Mouse (Mus musculus) ES-Bruce4 (cell line): ENCODE measurements around the gene Actl6b.

Experiments used
- CTCF ChIP-seq: IDR thresholded peaks from one replicate; pipeline ENCODE4 v1.8.1; 2011; ENCODE audit warnings: low read depth, low read length
- POLR2A ChIP-seq: IDR thresholded peaks from one replicate; pipeline ENCODE4 v1.8.1; 2011; ENCODE audit warnings: low read length; ENCODE audit not compliant: insufficient read depth

DNA sequence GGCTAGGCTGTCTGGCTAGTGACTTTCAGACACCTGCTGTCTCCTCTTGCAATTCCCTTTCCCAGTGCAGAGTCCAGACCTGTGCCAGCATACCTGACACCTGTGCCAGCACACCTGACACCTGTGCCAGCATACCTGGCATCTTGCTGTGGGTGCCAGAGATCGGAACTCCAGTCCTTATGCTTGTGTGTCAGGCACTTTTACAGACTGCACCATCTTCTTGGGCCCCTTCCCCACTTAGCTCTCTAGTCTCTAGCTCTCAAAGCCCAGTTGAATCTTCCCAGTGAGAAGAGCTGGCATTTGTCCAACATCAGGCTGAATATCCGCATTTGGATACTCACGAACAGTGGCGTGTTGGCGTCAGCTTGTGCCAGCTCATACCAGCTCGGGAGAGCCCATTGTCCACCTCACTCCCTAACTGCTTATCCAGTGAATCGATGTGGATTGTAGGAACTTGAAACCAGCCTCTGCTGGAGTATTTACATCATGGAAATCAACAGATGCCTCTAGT lies 14.0 kb upstream of the Actl6b start:
- TF ChIP-seq POLR2A = no peak
- no peak for TF ChIP-seq CTCF
